Mouse (Mus musculus) bone marrow, adult 2 months (tissue): ENCODE measurements around the gene Mvb12b. TPM values are rescaled to one million over a fixed set of nuclear protein-coding genes. Genes with fewer than 3 reads are reported as not detected.

Experiments
- H3K27ac ChIP-seq: fragments of 200-500 bp; 2 replicates; pipeline ENCODE4 v1.5.1; 2012; ENCODE audit warnings: low read depth, mild to moderate bottlenecking, control low read depth, inconsistent platforms, low read length; ENCODE audit not compliant: control insufficient read depth, poor library complexity, insufficient read depth
- H3K4me1 ChIP-seq: fragments of 200-500 bp; 2 replicates; pipeline ENCODE4 v1.6.1; 2011; ENCODE audit warnings: low read length; ENCODE audit not compliant: control insufficient read depth, insufficient read depth
- H3K4me3 ChIP-seq: fragments of 200-500 bp; replicated peaks from 2 replicates; pipeline ENCODE3; 2011; ENCODE audit warnings: mild to moderate bottlenecking, low read depth, low read length, control low read depth; ENCODE audit not compliant: control insufficient read depth
- CTCF ChIP-seq: fragments of 200-500 bp; IDR thresholded peaks from 2 replicates; pipeline ENCODE4 v1.5.1; 2011; ENCODE audit warnings: low read length, control low read depth; ENCODE audit not compliant: control insufficient read depth, insufficient read depth
- POLR2A ChIP-seq: fragments of 200-500 bp; IDR thresholded peaks from 2 replicates; pipeline ENCODE4 v1.6.1; 2011; ENCODE audit warnings: low read depth, mild to moderate bottlenecking, control low read depth, low read length, borderline replicate concordance; ENCODE audit not compliant: control insufficient read depth
- WGBS: fragments of 180-500 bp; shearing (Covaris S2); methylation state at CpG from one replicate; pipeline ENCODE4 v1.1.7; 2018; 5-methylcytosine and 5-hydroxymethylcytosine counted together
- polyA plus RNA-seq: library from polyadenylated mRNA; stranded (reverse); fragments of >200 nt; gene quantifications from 2 replicates; pipeline ENCODE4 v1.2.4, GENCODE M21; 2011; ENCODE audit warnings: low replicate concordance; ENCODE audit not compliant: missing spikeins, insufficient read depth, insufficient read length

Mvb12b gene
- polyA plus RNA-seq, 1 experiment: 38.3 TPM

DNA sequence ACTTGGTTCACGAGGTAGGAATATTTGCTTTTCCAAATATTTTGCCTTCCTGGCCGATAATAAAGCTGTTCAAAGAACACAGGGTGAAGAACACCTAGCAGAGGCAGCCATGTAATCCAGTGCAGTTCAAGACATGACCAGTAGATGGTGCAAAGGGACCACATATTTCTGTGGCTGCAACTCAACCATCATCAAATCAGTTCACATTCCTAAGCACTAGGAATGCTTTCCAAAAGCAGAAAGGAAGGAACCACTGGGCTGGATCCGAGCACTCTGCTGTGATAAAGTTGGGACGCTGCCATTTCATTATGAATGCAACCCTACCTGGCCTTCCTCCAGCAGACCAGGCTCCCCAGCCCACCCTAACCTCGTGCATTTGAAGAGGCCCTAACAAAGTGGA is 141.3 kb downstream of the Mvb12b start:
- TF ChIP-seq POLR2A: no peak
- peak; percentile 33; the same call in 1 of the 2 replicates for TF ChIP-seq CTCF
- 31% methylated on average over 5 of the region's 5 CpGs for WGBS

DNA sequence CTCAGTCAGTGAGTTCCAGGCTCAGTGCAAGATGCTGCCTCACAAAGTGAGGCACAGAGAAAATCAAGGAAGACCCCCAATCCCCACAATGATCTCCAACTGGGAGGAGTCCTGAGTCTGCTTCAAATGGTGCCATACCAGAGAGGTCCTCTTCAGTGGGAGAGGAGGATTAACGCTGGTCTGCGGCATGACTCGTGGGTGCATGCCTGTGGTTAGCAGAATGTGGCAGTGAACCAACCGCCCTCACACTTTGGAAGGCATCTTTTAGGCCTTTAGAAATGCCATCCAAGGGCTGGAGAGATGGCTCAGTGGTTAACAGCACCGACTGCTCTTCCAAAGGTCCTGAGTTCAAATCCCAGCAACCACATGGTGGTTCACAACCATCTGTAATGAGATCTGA is 142.0 kb downstream of the Mvb12b start:
- Histone ChIP-seq H3K27ac (no peak overlapping the region), H3K4me1 (no peaks in the 10 kb centered on the region), H3K4me3 (no peak overlapping the region)
- 86% methylated on average over 5 of the region's 5 CpGs for WGBS
- TF ChIP-seq POLR2A (no peak), CTCF (no peak)

More for the DNA sequence above, 141.3 kb downstream of the Mvb12b start:
- Histone ChIP-seq H3K27ac (no peak overlapping the region), H3K4me3 (no peak overlapping the region), H3K4me1 (no peaks in the 10 kb centered on the region)

DNA sequence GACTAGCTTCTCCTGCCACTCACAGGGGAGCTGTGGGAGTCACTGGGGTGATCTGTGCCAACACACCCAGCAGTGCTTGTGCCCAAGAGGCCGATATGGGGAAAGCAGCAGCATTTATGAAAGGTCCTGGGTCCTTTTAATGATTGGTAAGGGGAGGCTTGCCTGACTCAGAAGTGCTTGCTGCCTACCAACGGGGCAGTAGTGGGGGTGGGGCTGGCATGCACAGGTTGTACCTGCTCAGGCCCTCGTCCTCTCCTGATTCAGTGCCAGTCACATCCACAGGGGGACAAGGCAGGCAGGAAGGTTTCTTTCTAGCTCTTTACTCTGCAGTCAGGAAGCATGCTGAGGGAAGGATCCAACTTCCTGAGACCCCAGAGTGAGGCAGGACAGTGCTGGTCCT is 150.6 kb downstream of the Mvb12b start:
- no peak for TF ChIP-seq POLR2A
- TF ChIP-seq CTCF: no peak
- Histone ChIP-seq H3K4me3 (no peak overlapping the region), H3K4me1 (no peaks in the 10 kb centered on the region), H3K27ac (no peak overlapping the region)
- 62% methylated on average over 3 of the region's 3 CpGs for WGBS

DNA sequence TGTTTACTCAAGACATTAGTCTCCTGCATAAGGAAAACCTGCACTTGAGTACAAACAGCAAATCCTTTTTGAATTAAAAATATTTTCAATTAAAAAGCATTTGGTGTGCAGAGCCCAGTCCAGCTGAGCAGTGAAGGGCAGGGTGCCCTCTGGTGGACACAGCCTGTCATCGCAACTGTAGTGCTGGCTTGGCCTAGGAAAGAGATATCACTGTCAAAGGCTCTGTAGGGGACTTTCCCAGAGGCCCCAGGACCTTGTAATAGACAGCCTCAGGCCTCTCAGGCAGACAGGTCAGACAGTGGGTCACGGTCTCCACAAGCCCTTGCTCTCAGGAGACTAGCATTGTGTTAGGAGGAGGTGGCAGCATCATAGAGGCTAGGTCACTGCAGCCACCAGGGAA is 151.0 kb downstream of the Mvb12b start:
- 16% methylated on average over 2 of the region's 2 CpGs for WGBS
- Histone ChIP-seq H3K27ac (no peak overlapping the region), H3K4me1 (no peaks in the 10 kb centered on the region), H3K4me3 (no peak overlapping the region)
- TF ChIP-seq POLR2A (no peak), CTCF (peak; percentile 94)

DNA sequence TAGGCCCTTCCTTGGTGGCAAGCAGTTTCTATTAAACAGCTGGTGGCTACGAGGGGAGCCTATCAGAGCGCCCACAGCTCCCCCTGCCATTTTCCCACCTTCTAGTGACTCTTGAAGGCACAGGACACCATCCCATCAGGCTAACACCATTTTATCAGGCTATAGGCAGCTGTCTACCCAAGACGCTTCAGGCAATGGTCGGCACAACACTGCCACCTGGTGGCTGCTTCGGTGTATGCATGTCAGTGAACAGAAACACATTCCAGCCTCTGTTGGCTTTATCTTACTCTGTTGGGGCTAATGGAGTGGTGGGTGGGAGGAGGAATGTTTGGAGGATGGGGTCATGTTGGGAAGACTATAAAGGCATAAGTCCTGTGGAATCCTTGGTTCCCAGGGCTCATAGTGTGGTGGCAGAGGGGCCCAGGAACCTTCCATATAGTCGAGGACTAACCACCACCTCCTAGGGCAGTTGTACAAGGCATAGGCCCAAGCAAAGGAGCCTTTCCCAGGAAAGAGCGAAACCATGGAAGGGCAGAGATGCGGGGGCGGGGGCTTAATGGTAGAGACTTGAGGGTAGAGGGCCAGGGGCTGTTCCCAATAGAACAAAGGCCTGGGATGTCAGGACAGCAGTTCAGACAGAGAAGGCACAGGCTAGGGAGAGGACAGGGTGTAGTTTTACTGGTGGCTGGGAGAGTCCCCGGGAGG is 152.8 kb downstream of the Mvb12b start:
- 40% methylated on average over 10 of the region's 10 CpGs for WGBS
- no peaks in the 10 kb centered on the region for H3K4me1 ChIP-seq
- TF ChIP-seq POLR2A (no peak), CTCF (peak; percentile 96)
- no peak overlapping the region for H3K27ac ChIP-seq
- H3K4me3 ChIP-seq: no peak overlapping the region

DNA sequence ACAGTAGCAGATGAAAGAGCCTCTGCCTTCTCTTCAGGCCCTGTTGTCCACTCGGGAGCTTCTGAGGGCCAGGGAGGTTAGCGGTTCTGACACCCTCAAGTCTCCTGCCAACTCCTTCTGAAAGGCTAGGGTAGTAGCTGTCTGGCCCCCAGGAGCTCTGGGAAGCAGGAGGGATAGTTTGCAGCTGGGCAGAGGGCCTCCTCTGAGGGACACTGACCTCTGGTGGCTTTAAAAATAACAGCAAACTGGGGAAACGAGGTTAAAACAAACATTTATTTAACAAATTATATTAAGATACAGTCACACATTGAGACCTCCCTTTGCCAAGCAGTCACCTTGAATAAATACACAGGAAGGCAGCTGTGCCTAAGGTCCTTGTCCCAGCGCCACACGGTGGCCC is 158.0 kb downstream of the Mvb12b start:
- 63% methylated on average over 5 of the region's 5 CpGs for WGBS
- TF ChIP-seq POLR2A: no peak
- no peak for TF ChIP-seq CTCF

DNA sequence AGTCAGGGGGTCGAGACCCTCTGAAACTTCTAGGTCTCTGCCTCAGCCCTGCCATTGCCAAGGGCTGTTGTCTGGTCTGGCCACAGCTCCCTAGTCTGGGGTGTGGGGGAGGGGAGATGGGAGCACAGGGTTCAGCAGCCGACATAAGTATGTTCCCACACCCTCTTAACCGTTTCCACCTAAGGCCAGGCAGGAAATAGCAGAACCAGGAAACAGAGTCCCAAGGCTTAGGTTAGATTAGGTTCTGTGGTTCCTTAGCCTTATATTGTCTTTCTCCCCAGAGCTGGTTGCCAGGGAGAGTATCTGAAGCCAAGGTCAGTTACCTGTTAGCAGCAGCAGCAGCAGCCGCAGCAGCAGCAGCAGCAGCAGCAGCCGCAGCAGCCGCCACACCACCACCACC is 160.5 kb downstream of the Mvb12b start:
- H3K4me1 ChIP-seq: no peaks in the 10 kb centered on the region
- no peak for TF ChIP-seq POLR2A
- no peak for TF ChIP-seq CTCF
- 18% methylated on average over 6 of the region's 6 CpGs for WGBS
- H3K27ac ChIP-seq: no peak overlapping the region
- no peak overlapping the region for H3K4me3 ChIP-seq

More for the DNA sequence above, 158.0 kb downstream of the Mvb12b start:
- Histone ChIP-seq H3K27ac (no peak overlapping the region), H3K4me1 (no peaks in the 10 kb centered on the region), H3K4me3 (no peak overlapping the region)

DNA sequence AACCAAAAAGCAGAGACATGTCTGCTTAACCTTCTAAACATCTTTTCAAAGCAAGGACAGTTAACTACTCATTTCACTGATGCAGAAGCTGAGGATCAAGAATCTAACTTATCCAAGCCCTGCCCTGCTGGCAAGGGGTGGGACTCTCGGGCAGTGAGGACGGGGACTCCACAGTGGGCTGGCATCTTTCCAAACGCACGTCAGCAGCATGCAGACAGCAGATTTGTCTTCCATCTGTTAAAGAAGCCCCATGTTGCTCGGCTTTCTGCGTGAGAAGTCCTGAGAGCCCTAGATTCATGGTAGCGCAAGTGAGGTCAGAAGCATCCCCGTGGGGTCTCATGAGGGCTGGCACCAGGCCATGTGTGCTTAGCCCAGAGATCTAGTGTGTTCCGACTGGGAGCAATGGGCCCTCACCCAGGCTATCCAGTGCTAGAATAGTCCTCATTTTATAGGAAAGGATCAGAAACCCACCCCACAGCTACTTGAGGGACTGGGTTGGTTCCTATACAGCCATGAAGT is 167.3 kb downstream of the Mvb12b start:
- 62% methylated on average over 9 of the region's 9 CpGs for WGBS
- H3K27ac ChIP-seq: no peak overlapping the region
- TF ChIP-seq POLR2A (no peak), CTCF (no peak)
- H3K4me1 ChIP-seq: no peaks in the 10 kb centered on the region
- no peak overlapping the region for H3K4me3 ChIP-seq

DNA sequence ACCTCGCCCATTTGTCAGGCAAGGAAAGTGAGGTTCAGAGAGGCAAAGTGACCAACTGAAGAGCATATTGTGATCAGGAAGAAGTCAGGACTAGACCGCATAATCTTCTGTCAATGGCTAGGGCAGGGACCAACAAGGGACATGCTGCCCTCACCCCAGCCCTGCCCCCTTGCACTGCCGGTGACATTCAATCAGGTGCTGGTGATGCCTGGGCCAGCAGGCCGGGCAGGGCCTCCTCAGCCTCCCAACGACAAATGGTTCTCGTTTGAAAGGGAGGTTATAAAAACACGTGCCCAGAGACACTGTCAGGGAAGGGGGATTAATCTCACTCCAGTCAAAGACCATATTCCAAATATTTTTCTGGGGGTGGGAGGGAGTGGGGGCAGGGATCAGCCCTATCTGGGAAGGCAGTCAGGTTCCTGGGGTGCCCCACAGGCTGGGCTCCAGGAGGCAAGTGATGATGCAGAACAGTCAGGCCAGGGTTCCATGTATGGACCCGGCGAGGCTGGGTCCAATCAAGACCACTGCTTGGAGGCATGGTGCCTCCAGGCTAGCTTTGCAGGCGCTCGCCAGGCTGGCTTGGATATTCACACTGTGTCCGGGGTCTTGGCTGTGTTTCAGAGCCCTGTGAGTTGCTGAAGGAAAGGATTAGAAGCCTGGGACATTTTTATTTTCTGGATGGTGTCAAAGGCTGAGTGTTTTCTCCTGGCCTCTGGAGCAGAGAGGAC is 168.2 kb downstream of the Mvb12b start:
- WGBS: 75% methylated on average over 12 of the region's 12 CpGs
- Histone ChIP-seq H3K27ac (no peak overlapping the region), H3K4me1 (no peaks in the 10 kb centered on the region), H3K4me3 (no peak overlapping the region)
- TF ChIP-seq CTCF: no peak
- TF ChIP-seq POLR2A: no peak
